Mouse (Mus musculus): ENCODE measurements at regions not wholly inside any gene's neighbourhood (a gene's known extent, or its start where the extent isn't known, plus 50 kb on each side); places are given as distances from the start of the nearest gene placed in this dataset.

DNA sequence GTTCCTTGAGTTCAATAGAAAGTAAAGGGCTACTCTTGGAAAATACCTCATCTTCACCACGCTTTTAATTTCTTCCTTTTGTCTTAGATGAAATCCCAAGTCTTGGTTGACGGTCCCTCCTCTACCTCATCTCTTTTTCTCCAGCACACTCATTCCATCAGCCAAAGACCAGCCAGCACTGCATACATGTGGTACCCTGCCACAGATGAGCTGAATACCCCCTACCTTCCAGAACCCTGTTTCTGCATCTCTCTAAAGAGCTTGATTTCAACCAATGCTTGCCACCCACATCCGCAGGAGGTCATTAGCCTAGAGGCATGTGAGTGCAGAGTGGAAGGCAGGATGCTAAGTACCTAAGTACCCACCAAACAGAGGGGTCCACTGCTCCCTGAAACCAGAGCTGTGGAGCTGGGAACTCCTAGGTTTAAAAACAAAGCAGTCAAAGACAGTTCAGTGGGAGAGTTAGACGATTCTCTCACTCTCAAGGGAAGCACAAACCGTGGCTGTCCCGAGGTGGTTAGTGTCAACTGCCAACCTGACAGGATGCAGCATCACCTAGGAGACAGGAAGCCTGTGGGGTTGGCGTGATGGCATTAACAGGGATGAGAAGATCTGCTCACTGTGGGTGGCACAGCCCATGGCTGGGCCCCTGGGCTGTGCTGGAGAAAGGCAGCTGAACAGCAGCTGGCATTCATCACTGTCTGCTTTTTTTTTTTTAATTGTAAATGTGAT, 289.4 kb downstream of the Sox4 start:
- no peak for ATAC-seq (replicated peaks; ENCODE audit: low FRiP score, poor library complexity, severe bottlenecking)

- ATAC-seq (replicated peaks; ENCODE audit: low FRiP score, poor library complexity, severe bottlenecking) = no peak
Observed at GRCm38 (mm10) chr13:28663459-28663858, 290.1 kb downstream of the Sox4 start.

GRCm38 (mm10) chr13:28662316-28662752, 291.2 kb downstream of the Sox4 start:
- ATAC-seq (replicated peaks; ENCODE audit: low FRiP score, poor library complexity, severe bottlenecking) = no peak

DNA sequence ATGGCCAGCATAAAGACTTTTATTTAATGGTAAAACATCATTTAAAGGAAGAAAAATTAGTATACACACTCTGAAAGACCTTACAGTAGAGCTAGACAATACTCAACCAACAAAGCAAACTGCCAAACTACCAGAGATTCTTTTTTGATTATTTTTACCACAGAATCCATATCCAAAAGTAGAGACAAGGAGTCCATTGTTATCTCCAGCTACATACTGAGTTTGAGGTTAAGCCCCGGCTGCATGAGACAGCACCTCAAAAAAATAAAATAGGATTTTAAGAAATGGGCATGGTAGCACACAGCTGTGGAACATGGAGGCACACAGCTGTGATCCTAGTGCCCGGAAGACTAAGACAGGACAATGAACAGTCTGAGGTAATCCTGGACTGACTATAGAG, 293.4 kb downstream of the Sox4 start:
- ATAC-seq (replicated peaks; ENCODE audit: low FRiP score, poor library complexity, severe bottlenecking) = no peak

GRCm38 (mm10) chr13:28658652-28659051, 294.9 kb downstream of the Sox4 start:
- no peak for ATAC-seq (replicated peaks; ENCODE audit: low FRiP score, poor library complexity, severe bottlenecking)

GRCm38 (mm10) chr13:28654883-28655282, 298.6 kb downstream of the Sox4 start:
- no peak for ATAC-seq (replicated peaks; ENCODE audit: low FRiP score, poor library complexity, severe bottlenecking)

- ATAC-seq (replicated peaks; ENCODE audit: low FRiP score, poor library complexity, severe bottlenecking) = no peak
Observed at GRCm38 (mm10) chr13:28653362-28653761, 300.2 kb downstream of the Sox4 start.

- no peak for ATAC-seq (replicated peaks; ENCODE audit: low FRiP score, poor library complexity, severe bottlenecking)
Observed at GRCm38 (mm10) chr13:28651810-28652209, 301.7 kb downstream of the Sox4 start.

DNA sequence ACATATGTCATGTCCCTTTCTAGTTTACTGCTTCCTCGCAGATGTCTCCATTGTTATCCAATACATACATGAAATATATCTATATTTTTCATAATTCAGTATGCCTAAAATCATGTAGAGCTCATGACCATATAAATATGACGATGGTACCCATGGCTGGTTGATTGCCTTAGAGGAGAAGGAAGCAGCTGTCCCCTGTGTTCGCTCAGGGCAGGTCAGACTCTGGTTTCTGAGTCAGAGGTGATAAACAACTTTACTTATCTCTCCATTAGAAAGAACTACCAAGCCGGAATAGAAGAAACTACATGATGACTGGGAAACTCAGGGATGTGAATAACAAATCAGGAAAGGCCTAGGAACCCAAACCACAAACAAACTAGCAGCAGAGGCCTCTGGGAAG, 307.6 kb downstream of the Sox4 start:
- ATAC-seq (replicated peaks; ENCODE audit: low FRiP score, poor library complexity, severe bottlenecking) = no peak

DNA sequence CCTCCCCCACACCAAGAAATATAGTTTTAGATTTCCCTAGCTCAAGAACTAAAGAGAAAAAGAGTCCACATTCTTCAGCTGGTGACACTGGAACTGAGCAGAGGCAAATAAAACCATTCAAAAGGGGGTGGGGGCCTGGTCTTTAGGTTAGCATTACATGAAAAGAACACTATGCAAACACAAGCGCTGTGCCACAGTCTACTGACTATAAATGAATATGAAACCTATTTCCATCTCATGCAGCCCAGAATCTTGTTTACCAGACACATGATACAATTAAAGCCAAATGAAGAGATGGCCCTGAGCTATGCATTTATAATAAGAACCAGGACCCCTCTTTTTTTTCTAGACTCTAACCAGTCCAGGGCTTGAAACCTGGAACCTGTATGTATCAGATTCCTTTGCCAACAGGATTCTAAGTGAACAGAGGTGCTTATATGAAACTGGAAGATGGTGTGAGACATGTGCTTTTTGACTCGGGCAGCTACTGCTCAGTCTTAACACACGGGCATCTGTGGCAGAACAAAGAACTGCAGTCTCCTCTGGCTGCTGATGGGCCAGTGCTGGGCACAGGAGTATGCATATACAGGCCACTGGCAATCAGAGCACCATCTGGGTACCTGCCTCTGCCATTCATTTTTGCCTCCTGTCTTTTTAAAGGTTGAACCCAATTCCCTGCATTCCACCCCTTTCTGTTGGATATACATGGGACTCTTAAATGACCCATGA, 308.5 kb downstream of the Sox4 start:
- ATAC-seq (replicated peaks; ENCODE audit: low FRiP score, poor library complexity, severe bottlenecking) = no peak

DNA sequence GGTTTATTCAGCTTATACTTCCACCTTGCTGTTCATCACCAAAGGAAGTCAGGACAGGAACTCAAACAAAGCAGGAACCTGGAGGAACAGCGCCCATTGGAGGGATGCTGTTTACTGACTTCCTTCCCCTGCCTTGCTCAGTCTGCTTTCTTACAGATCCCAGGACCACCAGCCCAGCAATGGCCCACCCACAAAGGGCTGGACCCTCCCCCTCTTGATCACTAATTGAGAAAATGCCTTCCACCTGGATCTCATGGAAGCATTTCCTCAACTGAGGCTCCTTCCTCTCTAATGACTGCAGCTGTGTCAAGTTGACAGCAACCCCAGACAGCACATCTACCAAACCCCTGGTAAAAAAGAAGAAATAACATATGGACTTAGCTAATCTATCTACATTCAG, 312.7 kb downstream of the Sox4 start:
- no peak for ATAC-seq (replicated peaks; ENCODE audit: low FRiP score, poor library complexity, severe bottlenecking)

DNA sequence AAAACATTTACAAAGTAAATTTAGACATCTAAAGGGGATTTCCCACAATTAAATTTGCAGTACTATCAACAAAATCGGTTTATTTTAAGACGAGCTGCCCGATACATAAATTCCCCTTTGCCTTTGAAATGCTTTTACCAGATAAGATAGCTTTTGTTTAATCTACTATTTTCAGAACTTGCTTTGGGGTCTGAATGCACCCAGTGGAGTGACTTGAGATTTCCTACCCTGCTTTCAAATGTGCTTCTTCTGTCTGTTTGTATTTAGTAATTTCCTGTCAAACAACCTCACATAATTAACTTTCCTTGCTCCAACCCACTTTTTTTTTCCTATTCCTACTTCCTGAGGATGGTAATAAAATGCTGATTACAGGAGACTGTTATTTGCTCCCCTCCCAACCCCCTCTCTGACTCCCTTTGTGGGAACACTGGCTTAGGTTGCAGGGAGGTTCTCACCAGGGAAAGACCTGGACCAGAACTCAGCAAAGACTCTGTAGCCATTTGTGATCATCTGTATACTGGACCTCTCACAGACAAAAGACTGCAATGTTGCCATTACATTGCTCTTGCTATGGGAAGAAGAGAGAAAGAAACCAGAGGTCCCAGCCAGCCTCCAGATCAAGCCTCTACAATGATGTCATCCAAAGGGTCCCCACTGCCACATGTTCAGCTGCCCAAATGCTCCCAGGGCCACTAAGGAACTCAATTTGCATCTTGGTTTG, 318.1 kb downstream of the Sox4 start:
- no peak for ATAC-seq (replicated peaks; ENCODE audit: low FRiP score, poor library complexity, severe bottlenecking)

GRCm38 (mm10) chr13:28633541-28634041, 319.9 kb downstream of the Sox4 start:
- no peak for ATAC-seq (replicated peaks; ENCODE audit: low FRiP score, poor library complexity, severe bottlenecking)

- ATAC-seq (replicated peaks; ENCODE audit: low FRiP score, poor library complexity, severe bottlenecking) = no peak
Observed at GRCm38 (mm10) chr13:28629431-28630331, 323.8 kb downstream of the Sox4 start.

DNA sequence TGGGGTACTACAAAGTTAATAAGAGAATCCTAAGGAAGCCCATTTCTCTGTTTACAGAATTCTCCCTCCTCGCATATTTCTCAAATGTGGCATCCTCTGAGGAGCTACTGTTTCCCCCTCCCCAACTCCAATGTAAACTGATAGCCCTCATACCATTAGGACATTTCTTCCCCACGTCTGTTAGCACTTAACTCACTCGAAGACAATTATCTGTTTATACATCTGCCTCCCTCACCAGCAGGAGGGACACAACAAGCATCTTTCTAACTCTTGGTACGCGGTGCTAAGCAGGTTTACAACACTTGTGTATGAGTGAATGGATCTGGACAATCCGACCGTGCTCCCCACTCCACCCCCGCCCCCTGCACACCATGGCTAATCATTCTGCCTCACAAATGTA, 324.8 kb downstream of the Sox4 start:
- no peak for ATAC-seq (replicated peaks; ENCODE audit: low FRiP score, poor library complexity, severe bottlenecking)

- no peak for ATAC-seq (replicated peaks; ENCODE audit: low FRiP score, poor library complexity, severe bottlenecking)
Observed at GRCm38 (mm10) chr13:28618961-28619360, 334.6 kb downstream of the Sox4 start.

- ATAC-seq (replicated peaks; ENCODE audit: low FRiP score, poor library complexity, severe bottlenecking) = no peak
Observed at GRCm38 (mm10) chr13:28617503-28617902, 336.0 kb downstream of the Sox4 start.

DNA sequence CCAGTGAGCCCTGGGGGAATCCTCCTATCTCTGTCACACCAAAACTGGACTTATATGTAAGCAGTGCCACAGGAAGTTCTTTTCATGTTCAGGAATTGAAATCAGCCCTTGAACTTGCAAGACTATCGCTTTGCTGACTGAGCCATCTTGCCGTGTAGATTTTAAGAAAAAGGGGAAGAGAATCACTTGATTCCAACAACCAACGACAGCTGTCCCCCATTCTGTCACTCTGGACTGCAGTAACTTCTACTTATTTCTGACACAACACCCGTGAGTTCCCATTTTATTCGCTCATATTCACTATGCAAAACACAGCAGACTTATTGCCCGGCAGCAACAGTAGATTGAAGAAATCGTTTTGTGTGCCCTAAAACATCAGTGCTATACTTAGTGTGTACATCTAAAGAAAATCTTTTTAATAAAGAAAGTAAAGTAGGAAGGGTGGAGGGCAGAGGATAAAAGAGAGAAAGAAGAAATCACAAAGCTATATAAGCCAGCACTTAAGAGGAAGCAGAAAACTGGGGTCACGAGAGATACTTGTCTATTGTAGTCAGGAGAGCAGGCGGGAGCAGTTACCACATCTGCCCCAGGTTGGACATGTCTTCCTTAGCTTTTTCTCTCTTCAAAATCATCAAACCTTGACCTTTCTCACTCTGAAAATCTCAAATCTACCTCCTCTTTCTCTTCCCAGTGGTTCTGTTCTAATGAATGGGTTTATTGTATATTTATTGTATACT, 336.7 kb downstream of the Sox4 start:
- no peak for ATAC-seq (replicated peaks; ENCODE audit: low FRiP score, poor library complexity, severe bottlenecking)

DNA sequence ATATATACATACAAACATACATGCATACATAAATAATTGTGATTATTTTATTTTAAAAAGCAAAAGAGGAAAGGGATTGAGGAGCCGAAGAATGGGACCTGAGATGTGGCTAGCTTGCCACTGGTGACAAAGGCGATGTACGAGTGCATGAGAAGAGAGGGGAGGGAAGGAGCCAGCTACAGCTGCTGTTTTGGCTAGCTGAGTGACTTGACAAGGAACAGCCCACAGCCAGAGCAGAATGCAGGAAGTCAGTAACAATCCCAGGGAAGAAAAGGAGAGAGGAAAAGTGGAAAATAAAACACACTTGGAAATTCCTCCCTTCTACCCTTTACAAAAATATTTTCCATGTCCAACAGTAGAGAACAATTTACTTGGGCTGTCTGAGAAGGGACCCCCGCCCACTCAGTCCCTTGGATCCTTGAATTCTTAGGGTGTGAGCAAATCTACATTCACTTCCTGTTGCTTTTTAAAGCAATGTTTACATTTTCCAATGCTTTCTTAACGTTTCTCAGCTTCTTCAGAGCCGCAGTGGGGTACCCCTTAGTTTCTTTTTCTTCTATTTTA, 345.9 kb downstream of the Sox4 start:
- ATAC-seq (replicated peaks; ENCODE audit: low FRiP score, poor library complexity, severe bottlenecking) = no peak
